ENCODE assay signal across 24 mouse cellular contexts in the genomic region with DNA sequence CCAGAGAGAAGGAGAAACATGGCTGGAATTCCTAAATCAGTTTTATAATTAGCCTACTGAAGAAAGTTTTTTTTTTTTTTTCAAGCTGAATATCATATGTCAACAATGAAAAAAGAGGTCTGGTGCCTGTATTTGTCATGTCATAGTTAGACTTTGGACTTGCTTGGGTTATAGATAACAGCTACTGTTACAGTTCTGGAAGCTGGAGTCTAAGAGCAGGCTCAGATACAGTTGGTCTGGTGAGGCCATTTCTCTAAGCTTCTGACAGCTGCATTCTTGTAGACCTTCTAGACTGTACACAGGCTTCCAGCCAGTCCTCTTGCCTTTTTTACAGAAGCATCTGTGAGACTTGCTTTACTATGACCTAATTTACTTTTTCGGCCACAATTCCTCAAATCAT.
DNase-seq lines count a peak whose midpoint lies in the region; ATAC-seq and TF ChIP-seq lines count a peak whose summit lies in the region.
"Had no signal": no experiment of that assay in that cellular context is flagged by ENCODE, and none has a peak within 500 bp of the region (broad histone marks: within the 10 kb centered on the region; RNA-seq: fewer than 3 reads in every experiment).

No protein-coding gene starts in this region.

- no peaks in the 10 kb centered on the region for H3K27me3 ChIP-seq in intestine, embryonic 14.5 days (replicated peaks; ENCODE audit: control insufficient read depth, insufficient read depth, low read length)
- H3K27me3 ChIP-seq in intestine, embryonic 16.5 days (replicated peaks; ENCODE audit: control insufficient read depth, insufficient read depth, low read length): no peaks in the 10 kb centered on the region
- H3K27me3 ChIP-seq in stomach, embryonic 15.5 days (replicated peaks): no peaks in the 10 kb centered on the region
- no peaks in the 10 kb centered on the region for H3K27me3 ChIP-seq in midbrain, embryonic 15.5 days (replicated peaks)
- H3K27me3 ChIP-seq: CH12.LX; embryonic facial prominence, embryonic 12.5 days; forebrain, embryonic 13.5 days; hindbrain, embryonic 13.5 days; Patski had no signal

- no peak overlapping the region for H3K9ac ChIP-seq in intestine, embryonic 14.5 days (ENCODE audit: low read length)
- no peak overlapping the region for H3K9ac ChIP-seq in intestine, embryonic 16.5 days (ENCODE audit: low read depth, low read length)
- H3K9ac ChIP-seq in stomach, embryonic 15.5 days: no peak overlapping the region
- H3K9ac ChIP-seq in midbrain, embryonic 15.5 days: no peak overlapping the region
- H3K9ac ChIP-seq: embryonic facial prominence, embryonic 12.5 days; forebrain, embryonic 13.5 days; hindbrain, embryonic 13.5 days had no signal

- no peak overlapping the region for H3K27ac ChIP-seq in intestine, embryonic 14.5 days (ENCODE audit: low read depth)
- no peak overlapping the region for H3K27ac ChIP-seq in intestine, embryonic 16.5 days (ENCODE audit: low read length)
- H3K27ac ChIP-seq in stomach, embryonic 15.5 days: no peak overlapping the region
- H3K27ac ChIP-seq in layer of hippocampus, adult 2 months: no peak overlapping the region
- H3K27ac ChIP-seq in midbrain, embryonic 15.5 days: no peak overlapping the region
- H3K27ac ChIP-seq: embryonic facial prominence, embryonic 12.5 days; forebrain, embryonic 13.5 days; gastrocnemius, adult 2 months; hindbrain, embryonic 13.5 days had no signal

- H3K36me3 ChIP-seq in intestine, embryonic 14.5 days (ENCODE audit: control insufficient read depth, insufficient read depth, low read length): no peaks in the 10 kb centered on the region
- no peaks in the 10 kb centered on the region for H3K36me3 ChIP-seq in intestine, embryonic 16.5 days (ENCODE audit: control insufficient read depth, insufficient read depth, low read length)
- no peaks in the 10 kb centered on the region for H3K36me3 ChIP-seq in stomach, embryonic 15.5 days
- H3K36me3 ChIP-seq in midbrain, embryonic 15.5 days (replicated peaks): no peaks in the 10 kb centered on the region
- H3K36me3 ChIP-seq: embryonic facial prominence, embryonic 12.5 days; G1E; hindbrain, embryonic 13.5 days had no signal

- 86% methylated on average over 1 of the region's 1 CpGs for WGBS in intestine, embryonic 14.5 days
- 86% methylated on average over 1 of the region's 1 CpGs for WGBS in intestine, embryonic 16.5 days
- 70% methylated on average over 1 of the region's 1 CpGs for WGBS in stomach, embryonic 15.5 days
- 94% methylated on average over 1 of the region's 1 CpGs for WGBS in midbrain, embryonic 15.5 days

- H3K4me3 ChIP-seq in intestine, embryonic 14.5 days (ENCODE audit: low read depth, low read length): no peak overlapping the region
- H3K4me3 ChIP-seq in intestine, embryonic 16.5 days (ENCODE audit: low read length): no peak overlapping the region
- H3K4me3 ChIP-seq in stomach, embryonic 15.5 days (replicated peaks): no peak overlapping the region
- H3K4me3 ChIP-seq in layer of hippocampus, adult 2 months: no peak overlapping the region
- no peak overlapping the region for H3K4me3 ChIP-seq in midbrain, embryonic 15.5 days
- H3K4me3 ChIP-seq: embryonic facial prominence, embryonic 12.5 days; erythroblast, embryonic 14.5 days; forebrain, embryonic 13.5 days; gastrocnemius, adult 2 months; hindbrain, embryonic 13.5 days had no signal

- TF ChIP-seq CTCF in layer of hippocampus, adult 2 months (conservative IDR thresholded peaks at IDR 0.05): no peak

- H3K9me3 ChIP-seq in intestine, embryonic 14.5 days (ENCODE audit: control insufficient read depth, low read length): no peaks in the 10 kb centered on the region
- H3K9me3 ChIP-seq in intestine, embryonic 16.5 days (ENCODE audit: control insufficient read depth, low read length): no peaks in the 10 kb centered on the region
- H3K9me3 ChIP-seq in stomach, embryonic 15.5 days: no peaks in the 10 kb centered on the region
- H3K9me3 ChIP-seq in midbrain, embryonic 15.5 days: no peaks in the 10 kb centered on the region
- H3K9me3 ChIP-seq: embryonic facial prominence, embryonic 12.5 days; forebrain, embryonic 13.5 days; G1E; hindbrain, embryonic 13.5 days had no signal

- no peak for DNase-seq in intestine, embryonic 14.5 days (ENCODE audit: low spot score)
- DNase-seq in layer of hippocampus, adult 2 months (ENCODE audit: low spot score in 2 of 2): no peak
- no peak for DNase-seq in thymus, postnatal 10 days (ENCODE audit: low spot score in 2 of 2)
- DNase-seq: adrenal gland, postnatal 10 days; adrenal gland, postnatal 36 days; B cell, adult 2 months; cerebellum, adult 18-20 months; cerebellum, adult 9-10 months; cerebellum, postnatal 14 days; gastrocnemius, adult 2 months; gastrocnemius, postnatal 14 days had no signal

- ATAC-seq in intestine, embryonic 14.5 days (replicated peaks; ENCODE audit: low FRiP score, low TSS enrichment, low read depth): peak; percentile 85
- ATAC-seq in intestine, embryonic 16.5 days: peak; percentile 96
- peak; percentile 92 for ATAC-seq in stomach, embryonic 15.5 days (ENCODE audit: insufficient read depth, low FRiP score, low read depth)
- ATAC-seq in midbrain, embryonic 15.5 days (replicated peaks): no peak
- ATAC-seq: forebrain, embryonic 13.5 days; forebrain, embryonic 16.5 days; hindbrain, embryonic 16.5 days; Patski had no signal

- no peak overlapping the region for H3K4me2 ChIP-seq in intestine, embryonic 14.5 days (ENCODE audit: low read length)
- no peak overlapping the region for H3K4me2 ChIP-seq in intestine, embryonic 16.5 days (ENCODE audit: low read depth, low read length)
- H3K4me2 ChIP-seq in stomach, embryonic 15.5 days: no peak overlapping the region
- no peak overlapping the region for H3K4me2 ChIP-seq in midbrain, embryonic 15.5 days
- H3K4me2 ChIP-seq: embryonic facial prominence, embryonic 12.5 days; forebrain, embryonic 13.5 days; heart, embryonic 11.5 days; hindbrain, embryonic 13.5 days had no signal

- no peaks in the 10 kb centered on the region for H3K4me1 ChIP-seq in intestine, embryonic 14.5 days (replicated peaks; ENCODE audit: control insufficient read depth, insufficient read depth, low read length)
- H3K4me1 ChIP-seq in intestine, embryonic 16.5 days (ENCODE audit: control insufficient read depth, insufficient read depth, low read length): no peaks in the 10 kb centered on the region
- no peaks in the 10 kb centered on the region for H3K4me1 ChIP-seq in stomach, embryonic 15.5 days
- no peaks in the 10 kb centered on the region for H3K4me1 ChIP-seq in midbrain, embryonic 15.5 days
- H3K4me1 ChIP-seq: embryonic facial prominence, embryonic 12.5 days; forebrain, embryonic 13.5 days; hindbrain, embryonic 13.5 days had no signal
